Comparison of ENCODE assay signal across 8 mouse cellular contexts in genomic region chr17:14960951-14961556, GRCm38 (mm10). TPM values are rescaled to one million over a fixed set of nuclear protein-coding genes. Genes with fewer than 3 reads are reported as not detected.
DNase-seq lines count a peak whose midpoint lies in the region; ATAC-seq and TF ChIP-seq lines count a peak whose summit lies in the region.
"Not testable (repeated sequence)": the region's sequence is repeated elsewhere in the genome, so short reads cannot be mapped to it uniquely, and the experiment has no call there.

Phf10 (minus strand) TSS chr17:14961273.

- peak; percentile 80 for ATAC-seq in frontal cortex, adult (ENCODE audit: low TSS enrichment)
- not testable (repeated sequence) for ATAC-seq in hematopoietic stem cell, adult 5-6 weeks (replicated peaks in 1 of 2; ENCODE audit: insufficient read depth in 1 of 2, low FRiP score in 2 of 2, low TSS enrichment in 1 of 2, low read depth in 1 of 2, poor library complexity in 2 of 2, severe bottlenecking in 2 of 2)
- ATAC-seq in neural tube, embryonic 13.5 days (ENCODE audit: low read depth): peak; percentile 83

- 4% methylated on average over 56 of the region's 100 CpGs for WGBS in lung, adult 2 months
- under 1% methylated on average over 19 of the region's 100 CpGs for WGBS in neural tube, embryonic 13.5 days

- peak within 1 kb of the TSS; percentile 79 for H3K9ac ChIP-seq in neural tube, embryonic 13.5 days

- not testable (repeated sequence) for H3K9me3 ChIP-seq in neural tube, embryonic 13.5 days

- H3K27ac ChIP-seq in layer of hippocampus, adult 2 months: peak within 1 kb of the TSS; percentile 67; the same call in 1 of the 2 replicates
- H3K27ac ChIP-seq in neural tube, embryonic 13.5 days (replicated peaks): peak within 1 kb of the TSS; percentile 74; the same call in 1 of the 2 replicates

- H3K36me3 ChIP-seq in neural tube, embryonic 13.5 days: not testable (repeated sequence)

- peak within 1 kb of the TSS; percentile 77 for H3K4me3 ChIP-seq in layer of hippocampus, adult 2 months
- H3K4me3 ChIP-seq in lung, adult 2 months (replicated peaks; ENCODE audit: extremely low read depth, low read depth, low read length): peak within 1 kb of the TSS; percentile 84
- peak within 1 kb of the TSS; percentile 71 for H3K4me3 ChIP-seq in neural tube, embryonic 13.5 days

- not testable (repeated sequence) for H3K27me3 ChIP-seq in neural tube, embryonic 13.5 days

- not testable (repeated sequence) for H3K4me1 ChIP-seq in lung, adult 2 months (ENCODE audit: control insufficient read depth, insufficient read depth, low read length)
- H3K4me1 ChIP-seq in neural tube, embryonic 13.5 days (replicated peaks): peaks cover 14% of the 10 kb centered on the region

- TF ChIP-seq POLR2A in lung, adult 2 months (IDR thresholded peaks at IDR 0.05; ENCODE audit: borderline replicate concordance, extremely low read depth, low read depth, low read length): not testable (repeated sequence)

- H3K4me2 ChIP-seq in neural tube, embryonic 13.5 days: peak within 1 kb of the TSS; percentile 96

- TF ChIP-seq CTCF in layer of hippocampus, adult 2 months (conservative IDR thresholded peaks at IDR 0.05); lung, adult 2 months (IDR thresholded peaks at IDR 0.05; ENCODE audit: insufficient read depth, low read length): not testable (repeated sequence)

- peak; percentile 38 for DNase-seq in MN1 (ENCODE audit: low spot score)
- peak; percentile 63 for DNase-seq in cerebellum, adult 9-11 months
- not testable (repeated sequence) for DNase-seq in layer of hippocampus, adult 2 months (ENCODE audit: low spot score in 2 of 2)
- peak; percentile 60 for DNase-seq in lung, adult 2 months
- DNase-seq in thymus, postnatal 10 days (ENCODE audit: low spot score in 2 of 2): peak; percentile 21 to 32

RNA-seq across cellular contexts. Expression of gene Phf10, which starts in this region (rescaled TPM):
- 60.8 and 74.1 TPM in 2 replicates for total RNA-seq in hematopoietic stem cell, adult 5-6 weeks (2017)
- total RNA-seq in layer of hippocampus, adult 2 months (2021): 10 to 100 TPM; 55.1 to 55.6 TPM
- polyA plus RNA-seq in lung, adult 2 months (2012; rRNA removed): 12.9 and 23.9 TPM in 2 replicates
- polyA plus RNA-seq in neural tube, embryonic 13.5 days (2015; fragmentation: Nextera tagmentation; extraction: Ambion mirVana): 13.9 and 14.7 TPM in 2 replicates
